Mouse (Mus musculus) G1E (cell line): ENCODE results near the gene Thsd4.

ENCODE experiments used
- CTCF ChIP-seq: IDR thresholded peaks from 2 replicates; pipeline ENCODE4 v1.5.1; 2012; ENCODE audit warnings: low read depth, low read length, inconsistent platforms, mixed read lengths
- GATA1 ChIP-seq: IDR thresholded peaks from 2 replicates; pipeline ENCODE4 v1.6.1; 2012; ENCODE audit warnings: borderline replicate concordance, low read length, inconsistent platforms, mixed read lengths
- POLR2AphosphoS5 ChIP-seq: IDR thresholded peaks from 2 replicates; pipeline ENCODE4 v1.6.1; 2012; ENCODE audit warnings: low read depth, low read length, inconsistent platforms; ENCODE audit not compliant: insufficient replicate concordance
- TAL1 ChIP-seq: conservative IDR thresholded peaks from 2 replicates; pipeline ENCODE4 v1.6.1; 2012; ENCODE audit warnings: low read depth, low read length, inconsistent platforms, mixed read lengths

- no peak for TF ChIP-seq GATA1
- no peak for TF ChIP-seq CTCF
- TF ChIP-seq POLR2AphosphoS5: no peak
- no peak for TF ChIP-seq TAL1
These were observed 271.4 kb downstream of the Thsd4 start for GRCm38 (mm10) chr9:60250403-60250802.
